Mouse (Mus musculus) olfactory bulb, adult 2 months (tissue): ENCODE results near the gene Alox12. TPM values are rescaled to one million over a fixed set of nuclear protein-coding genes. Genes with fewer than 3 reads are reported as not detected.

Experiments
- H3K27ac ChIP-seq: fragments of 200-500 bp; 2 replicates; pipeline ENCODE4 v1.5.1; 2012; ENCODE audit warnings: low read depth, low read length; ENCODE audit not compliant: insufficient read depth
- H3K4me1 ChIP-seq: fragments of 200-500 bp; 2 replicates; pipeline ENCODE4 v1.6.1; 2012; ENCODE audit warnings: low read length; ENCODE audit not compliant: control insufficient read depth, insufficient read depth
- H3K4me3 ChIP-seq: fragments of 200-500 bp; 2 replicates; pipeline ENCODE4 v1.5.1; 2012; ENCODE audit warnings: mild to moderate bottlenecking, low read depth, low read length, moderate library complexity; ENCODE audit not compliant: insufficient read depth
- CTCF ChIP-seq: fragments of 200-500 bp; IDR thresholded peaks from 2 replicates; pipeline ENCODE4 v1.5.1; 2012; ENCODE audit warnings: low read depth, mild to moderate bottlenecking, low read length, moderate library complexity; ENCODE audit not compliant: insufficient read depth
- POLR2A ChIP-seq: fragments of 200-500 bp; IDR thresholded peaks from 2 replicates; pipeline ENCODE4 v1.6.1; 2012; ENCODE audit warnings: mild to moderate bottlenecking, low read depth, low read length, moderate library complexity; ENCODE audit not compliant: insufficient read depth
- WGBS: fragments of 180-500 bp; shearing (Covaris S2); methylation state at CpG from one replicate; pipeline ENCODE4 v1.1.7; 2018; 5-methylcytosine and 5-hydroxymethylcytosine counted together
- polyA plus RNA-seq: library from polyadenylated mRNA; stranded (reverse); fragments of >200 nt; gene quantifications from 2 replicates; pipeline ENCODE4 v1.2.4, GENCODE M21; 2012; ENCODE audit warnings: low replicate concordance; ENCODE audit not compliant: missing spikeins, insufficient read depth, insufficient read length

The Alox12 gene
- polyA plus RNA-seq, 1 experiment = not detected

DNA sequence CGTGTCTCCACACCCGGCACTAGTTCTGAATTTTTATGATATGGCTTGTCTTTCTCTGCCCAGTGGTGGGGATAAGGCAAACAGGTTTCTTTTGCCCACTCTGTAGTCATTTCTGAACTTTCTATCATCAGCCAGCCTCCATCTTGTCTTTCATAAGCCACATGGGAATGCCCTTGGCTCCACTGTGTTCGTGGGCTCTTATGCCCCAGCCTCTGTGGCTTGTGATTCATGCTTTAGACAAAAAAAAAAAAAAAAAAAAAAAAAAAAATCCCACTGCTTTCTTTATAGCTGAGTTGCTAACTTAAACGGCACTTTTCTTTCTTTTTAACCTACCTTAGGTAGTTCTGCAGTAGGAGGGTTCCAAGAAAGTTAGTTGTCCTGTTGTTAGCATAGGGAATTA, 63.0 kb downstream of the Alox12 start:
- 65% methylated on average over 4 of the region's 4 CpGs for WGBS

More for the DNA sequence above, 63.0 kb downstream of the Alox12 start:
- Histone ChIP-seq H3K27ac (no peak overlapping the region), H3K4me1 (no peaks in the 10 kb centered on the region), H3K4me3 (no peak overlapping the region)
- TF ChIP-seq POLR2A (no peak), CTCF (no peak)

Other genes with a start within 250 kb of the Alox12 start
- not detected in 2 replicates for gene Acadvl, start 239.9 kb downstream of the Alox12 start, polyA plus RNA-seq
- 210 and 442 TPM in 2 replicates for gene Dlg4, start 238.4 kb downstream of the Alox12 start, polyA plus RNA-seq
- gene Asgr1, start 201.3 kb downstream of the Alox12 start, polyA plus RNA-seq = not detected in 2 replicates
- not detected in 2 replicates for gene Asgr2, start 162.7 kb downstream of the Alox12 start, polyA plus RNA-seq
- gene Mgl2, start 125.0 kb downstream of the Alox12 start, polyA plus RNA-seq = not detected in 2 replicates
- gene Clec10a, start 99.2 kb downstream of the Alox12 start, polyA plus RNA-seq = not detected in 2 replicates
- not detected in 2 replicates for gene Slc16a11, start 42.6 kb downstream of the Alox12 start, polyA plus RNA-seq
- not detected in 2 replicates for gene Slc16a13, start 34.3 kb downstream of the Alox12 start, polyA plus RNA-seq
- not detected in 2 replicates for gene Bcl6b, start 25.6 kb downstream of the Alox12 start, polyA plus RNA-seq
- gene 0610010K14Rik, start 17.4 kb downstream of the Alox12 start, polyA plus RNA-seq = not detected in 2 replicates
- not detected in 2 replicates for gene Gm21988, start 15.5 kb downstream of the Alox12 start, polyA plus RNA-seq
- gene Rnasek, start 15.5 kb downstream of the Alox12 start, polyA plus RNA-seq = not detected in 2 replicates
- not detected in 2 replicates for gene Alox12e, start 67.3 kb upstream of the Alox12 start, polyA plus RNA-seq
- gene Alox15, start 96.7 kb upstream of the Alox12 start, polyA plus RNA-seq = not detected in 2 replicates
- not detected in 2 replicates for gene Pelp1, start 154.7 kb upstream of the Alox12 start, polyA plus RNA-seq
- not detected in 2 replicates for gene Arrb2, start 177.3 kb upstream of the Alox12 start, polyA plus RNA-seq
- not detected in 2 replicates for gene Med11, start 196.6 kb upstream of the Alox12 start, polyA plus RNA-seq
- not detected in 2 replicates for gene Zmynd15, start 204.1 kb upstream of the Alox12 start, polyA plus RNA-seq
- not detected in 2 replicates for gene Cxcl16, start 204.6 kb upstream of the Alox12 start, polyA plus RNA-seq
- not detected in 2 replicates for gene Tm4sf5, start 249.9 kb upstream of the Alox12 start, polyA plus RNA-seq